Mouse (Mus musculus) G1E (cell line): ENCODE results near the gene Enox2.

ENCODE experiments used
- CTCF ChIP-seq: IDR thresholded peaks from 2 replicates; pipeline ENCODE4 v1.5.1; 2012; ENCODE audit warnings: low read depth, low read length, inconsistent platforms, mixed read lengths
- GATA1 ChIP-seq: IDR thresholded peaks from 2 replicates; pipeline ENCODE4 v1.6.1; 2012; ENCODE audit warnings: borderline replicate concordance, low read length, inconsistent platforms, mixed read lengths
- GATA2 ChIP-seq: IDR thresholded peaks from 2 replicates; pipeline ENCODE4 v1.6.1; 2012; ENCODE audit warnings: low read depth, low read length, inconsistent platforms, borderline replicate concordance
- POLR2AphosphoS5 ChIP-seq: IDR thresholded peaks from 2 replicates; pipeline ENCODE4 v1.6.1; 2012; ENCODE audit warnings: low read depth, low read length, inconsistent platforms; ENCODE audit not compliant: insufficient replicate concordance
- TAL1 ChIP-seq: conservative IDR thresholded peaks from 2 replicates; pipeline ENCODE4 v1.6.1; 2012; ENCODE audit warnings: low read depth, low read length, inconsistent platforms, mixed read lengths

DNA sequence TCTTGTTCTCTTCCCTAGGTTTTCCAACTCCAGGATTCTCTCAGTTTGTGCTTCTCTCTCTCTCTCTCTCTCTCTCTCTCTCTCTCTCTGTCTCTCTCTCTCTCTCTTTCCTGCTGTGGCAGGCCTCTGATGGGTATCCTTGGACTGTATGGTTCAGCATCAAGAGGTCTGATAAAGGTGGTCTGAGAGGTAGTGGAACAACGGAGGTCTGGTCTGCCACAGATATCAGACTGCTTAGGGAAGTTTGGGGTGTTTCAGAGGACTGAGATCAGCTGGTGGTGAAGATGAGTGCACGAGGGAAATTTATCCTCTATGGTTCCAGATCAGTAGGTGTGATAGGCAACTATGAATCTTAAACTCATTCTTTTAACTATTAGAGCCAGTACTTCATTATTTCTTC is 303.6 kb downstream of the Enox2 start:
- TF ChIP-seq CTCF (no peak), GATA1 (no peak), TAL1 (no peak), GATA2 (no peak), POLR2AphosphoS5 (no peak)
